Mouse (Mus musculus) kidney, postnatal 0 days (tissue): Measurements from ENCODE around the gene Hoxd10. TPM values are rescaled to one million over a fixed set of nuclear protein-coding genes. Genes with fewer than 3 reads are reported as not detected.
A peak's percentile ranks its signal among the peaks of the same experiment; 100 is the strongest.

Experiments used
- ATAC-seq: fragments of 200-750 bp; cut with Nextera tagmentation; replicated peaks from 2 replicates; pipeline ENCODE4 v1.8.0; 2017; ENCODE audit warnings: low read depth, moderate number of reproducible peaks, moderate TSS enrichment, moderate library complexity; ENCODE audit not compliant: low FRiP score
- DNase-seq: peaks from one replicate; pipeline ENCODE4 v3.0.0-alpha.2; 2016; ENCODE audit warnings: low spot score
- H3K27ac ChIP-seq: fragments of 300-500 bp; sonication (generic); 2 replicates; pipeline ENCODE4 v1.5.1; 2014; ENCODE audit warnings: mild to moderate bottlenecking
- H3K27me3 ChIP-seq: fragments of 300-500 bp; sonication (generic); 2 replicates; pipeline ENCODE4 v1.6.1; 2014; ENCODE audit warnings: low read length, mixed read lengths; ENCODE audit not compliant: insufficient read depth
- H3K36me3 ChIP-seq: fragments of 300-500 bp; sonication (generic); 2 replicates; pipeline ENCODE4 v1.6.1; 2014; ENCODE audit warnings: low read length, mixed read lengths; ENCODE audit not compliant: insufficient read depth
- H3K4me1 ChIP-seq: fragments of 300-500 bp; sonication (generic); replicated peaks from 2 replicates; pipeline ENCODE4 v1.6.1; 2014; ENCODE audit warnings: antibody characterized with exemption, low read length, mixed read lengths; ENCODE audit not compliant: insufficient read depth
- H3K4me2 ChIP-seq: fragments of 300-500 bp; sonication (generic); 2 replicates; pipeline ENCODE4 v1.6.1; 2014; ENCODE audit warnings: mild to moderate bottlenecking, low read length, moderate library complexity, mixed read lengths
- H3K4me3 ChIP-seq: fragments of 300-500 bp; sonication (generic); replicated peaks from 2 replicates; pipeline ENCODE4 v1.5.1; 2014; ENCODE audit warnings: low read depth, low read length
- H3K9ac ChIP-seq: fragments of 300-500 bp; sonication (generic); 2 replicates; pipeline ENCODE4 v1.6.1; 2014; ENCODE audit warnings: low read depth, low read length
- H3K9me3 ChIP-seq: fragments of 300-500 bp; sonication (generic); replicated peaks from 2 replicates; pipeline ENCODE4 v1.6.1; 2016; ENCODE audit warnings: low read length, inconsistent platforms, mixed read lengths
- CTCF ChIP-seq: IDR thresholded peaks from 2 replicates; pipeline ENCODE4 v1.5.1; 2016; ENCODE audit warnings: antibody characterized with exemption, low read depth, mild to moderate bottlenecking, moderate library complexity
- WGBS: fragments of 180-500 bp; shearing (Covaris S2); extraction: QIAGEN DNeasy Blood & Tissue Kit; methylation state at CpG from one replicate; pipeline ENCODE4 v1.1.7; 2014; 5-methylcytosine and 5-hydroxymethylcytosine counted together
- polyA plus RNA-seq: library from polyadenylated mRNA; unstranded; fragments of >200 nt; fragmentation: Nextera tagmentation; extraction: Ambion mirVana; gene quantifications from 2 replicates; pipeline ENCODE4 v1.2.1, GENCODE M21; 2015

The Hoxd10 gene
- polyA plus RNA-seq, 1 experiment from 2014 or later: 44.6 TPM

GRCm38 (mm10) chr2:74669650-74670235 lies 22.0 kb upstream of the Hoxd10 start:
- H3K4me1 ChIP-seq: peaks cover 20% of the 10 kb centered on the region
- H3K27me3 ChIP-seq: peaks cover 76% of the 10 kb centered on the region
- H3K27ac ChIP-seq: no peak overlapping the region
- H3K4me3 ChIP-seq: no peak overlapping the region
- no peak overlapping the region for H3K4me2 ChIP-seq
- no peak overlapping the region for H3K9ac ChIP-seq
- no peak for TF ChIP-seq CTCF
- DNase-seq (no peak), ATAC-seq (no peak)
- H3K9me3 ChIP-seq: no peaks in the 10 kb centered on the region
- H3K36me3 ChIP-seq: no peaks in the 10 kb centered on the region
- WGBS: 5% methylated on average over 14 of the region's 14 CpGs

GRCm38 (mm10) chr2:74670632-74671188 lies 21.0 kb upstream of the Hoxd10 start:
- Histone ChIP-seq H3K4me2 (no peak overlapping the region), H3K27me3 (peaks cover 69% of the 10 kb centered on the region), H3K27ac (no peak overlapping the region), H3K9ac (no peak overlapping the region), H3K36me3 (no peaks in the 10 kb centered on the region), H3K4me3 (no peak overlapping the region), H3K9me3 (no peaks in the 10 kb centered on the region), H3K4me1 (peaks cover 24% of the 10 kb centered on the region)
- no peak for TF ChIP-seq CTCF
- WGBS: 12% methylated on average over 3 of the region's 3 CpGs
- no peak for DNase-seq
- no peak for ATAC-seq

DNA sequence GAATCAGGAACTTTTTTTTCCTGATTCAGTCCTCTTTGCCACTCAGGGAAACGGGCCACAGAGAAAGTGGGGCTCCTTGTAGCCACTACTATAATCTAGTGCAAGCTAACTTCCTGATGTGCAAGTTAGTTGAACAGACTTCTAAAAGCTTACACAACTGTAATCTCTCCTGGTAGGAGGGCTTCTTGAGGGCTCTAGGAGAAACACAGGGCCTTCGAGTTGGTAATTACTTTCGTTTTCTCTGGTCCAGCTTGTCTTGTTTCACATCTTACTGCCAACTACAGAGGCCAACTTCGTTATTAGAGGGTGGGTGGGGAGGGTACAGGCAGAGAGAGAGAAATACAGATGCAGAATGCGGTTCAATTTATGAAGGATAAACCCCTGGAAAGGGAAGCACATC lies 19.9 kb upstream of the Hoxd10 start:
- Histone ChIP-seq H3K4me3 (no peak overlapping the region), H3K27ac (no peak overlapping the region), H3K4me2 (no peak overlapping the region), H3K9me3 (no peaks in the 10 kb centered on the region), H3K36me3 (no peaks in the 10 kb centered on the region), H3K4me1 (peaks cover 29% of the 10 kb centered on the region), H3K27me3 (peaks cover 61% of the 10 kb centered on the region), H3K9ac (no peak overlapping the region)
- DNase-seq (no peak), ATAC-seq (no peak)
- 44% methylated on average over 5 of the region's 5 CpGs for WGBS
- no peak for TF ChIP-seq CTCF

DNA sequence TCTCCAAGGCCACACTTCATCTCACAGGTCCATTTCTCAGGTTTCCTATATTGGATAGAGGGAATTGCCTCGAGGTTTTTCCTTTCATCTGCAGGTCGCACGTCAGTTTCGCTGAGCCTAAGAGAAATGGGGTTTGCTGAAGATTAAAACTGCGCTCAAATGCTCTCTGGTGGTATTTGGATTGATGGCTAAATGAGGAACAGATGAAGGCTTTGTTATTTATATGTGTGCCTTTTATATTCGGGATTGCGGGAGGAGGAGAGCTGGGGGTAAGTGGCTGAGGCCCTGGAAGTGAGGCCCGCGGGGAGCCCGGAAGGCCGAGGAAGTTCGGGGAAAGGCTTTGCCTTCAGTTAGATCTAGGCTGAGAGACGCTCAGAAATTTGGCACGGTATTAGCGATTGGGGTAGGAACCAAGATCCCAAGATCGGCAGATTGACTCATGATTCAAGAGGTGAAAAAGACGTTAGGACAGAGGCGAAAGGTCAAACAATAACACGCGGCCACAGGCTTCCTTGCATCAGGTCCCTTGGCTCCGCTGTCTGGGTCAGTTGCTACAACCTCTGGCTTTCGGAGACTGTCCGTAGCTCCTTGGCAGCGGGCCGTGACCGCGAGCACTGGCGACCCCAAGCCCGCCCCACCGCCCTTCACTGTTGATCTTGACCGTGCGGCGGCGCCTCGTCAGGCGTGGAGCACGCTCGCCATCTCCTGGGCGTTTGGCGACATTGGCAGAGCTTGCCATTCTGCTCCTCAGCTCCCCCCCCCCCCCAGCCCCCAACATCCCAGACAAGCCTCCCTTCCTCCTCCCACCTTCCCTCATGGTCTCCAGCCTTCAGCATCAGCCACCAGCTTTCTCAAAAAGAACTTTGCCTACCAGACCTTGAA lies 19.0 kb upstream of the Hoxd10 start:
- Histone ChIP-seq H3K4me3 (peak overlapping the region; percentile 23), H3K27ac (no peak overlapping the region), H3K4me2 (peak overlapping the region; percentile 58), H3K9ac (no peak overlapping the region), H3K4me1 (peaks cover 29% of the 10 kb centered on the region), H3K9me3 (no peaks in the 10 kb centered on the region), H3K27me3 (peaks cover 58% of the 10 kb centered on the region), H3K36me3 (no peaks in the 10 kb centered on the region)
- 10% methylated on average over 40 of the region's 40 CpGs for WGBS
- ATAC-seq (peak; percentile 29; the same call in 1 of the 2 replicates), DNase-seq (peak; percentile 83)
- peak; percentile 80 for TF ChIP-seq CTCF

- DNase-seq (no peak), ATAC-seq (no peak)
- Histone ChIP-seq H3K9ac (no peak overlapping the region), H3K36me3 (no peaks in the 10 kb centered on the region), H3K4me2 (no peak overlapping the region), H3K4me1 (peaks cover 18% of the 10 kb centered on the region), H3K27ac (no peak overlapping the region), H3K9me3 (no peaks in the 10 kb centered on the region), H3K27me3 (peaks cover 46% of the 10 kb centered on the region), H3K4me3 (no peak overlapping the region)
- 20% methylated on average over 24 of the region's 24 CpGs for WGBS
- no peak for TF ChIP-seq CTCF
These were observed 17.8 kb upstream of the Hoxd10 start for GRCm38 (mm10) chr2:74673835-74674425.

- peak within 1 kb of the TSS; percentile 37; the same call in 1 of the 2 replicates for H3K27ac ChIP-seq
These were observed 16.7 kb upstream of the Hoxd10 start, which contains the start of gene Hoxd12 for GRCm38 (mm10) chr2:74674881-74675665. Gene Hoxd12, plus strand, starts transcription at chr2:74675013.

More at GRCm38 (mm10) chr2:74674881-74675665, 16.7 kb upstream of the Hoxd10 start, which contains the start of gene Hoxd12:
- Histone ChIP-seq H3K9me3 (no peaks in the 10 kb centered on the region), H3K4me2 (peak within 1 kb of the TSS; percentile 45), H3K9ac (no peak within 1 kb of the TSS), H3K27me3 (peaks cover 35% of the 10 kb centered on the region), H3K4me3 (peak within 1 kb of the TSS; percentile 5), H3K36me3 (no peaks in the 10 kb centered on the region), H3K4me1 (peaks cover 18% of the 10 kb centered on the region)
- WGBS: 12% methylated on average over 47 of the region's 47 CpGs
- DNase-seq (no peak), ATAC-seq (peak; percentile 27; the same call in 1 of the 2 replicates)
- TF ChIP-seq CTCF: no peak
